Mouse (Mus musculus) layer of hippocampus, adult 9-10 months (tissue): ENCODE data around the gene Fchsd2.

Experiments used
- DNase-seq: peaks from one replicate; pipeline ENCODE4 v3.0.0; 2022; ENCODE audit warnings: low spot score

The Fchsd2 gene

DNA sequence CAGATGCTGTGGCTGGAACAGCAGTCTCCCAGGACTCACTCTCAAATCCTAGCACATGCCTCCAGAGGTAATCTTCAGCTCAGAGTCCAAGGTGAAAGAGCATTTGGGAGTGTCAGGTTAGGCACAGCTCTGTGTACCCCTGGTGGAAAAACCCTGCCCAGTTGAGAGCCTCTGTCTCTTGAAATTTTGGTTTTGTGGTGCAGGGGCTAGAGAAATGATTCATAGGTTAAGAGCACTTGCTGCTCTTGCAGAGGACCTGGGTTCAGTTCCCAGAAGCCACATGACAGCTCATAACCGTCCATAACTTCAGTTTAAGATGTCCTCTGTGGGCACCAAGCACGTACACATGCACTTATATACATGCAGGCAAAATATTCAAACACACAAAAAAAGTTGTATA is 195.2 kb downstream of the Fchsd2 start:
- DNase-seq, result no peak

DNA sequence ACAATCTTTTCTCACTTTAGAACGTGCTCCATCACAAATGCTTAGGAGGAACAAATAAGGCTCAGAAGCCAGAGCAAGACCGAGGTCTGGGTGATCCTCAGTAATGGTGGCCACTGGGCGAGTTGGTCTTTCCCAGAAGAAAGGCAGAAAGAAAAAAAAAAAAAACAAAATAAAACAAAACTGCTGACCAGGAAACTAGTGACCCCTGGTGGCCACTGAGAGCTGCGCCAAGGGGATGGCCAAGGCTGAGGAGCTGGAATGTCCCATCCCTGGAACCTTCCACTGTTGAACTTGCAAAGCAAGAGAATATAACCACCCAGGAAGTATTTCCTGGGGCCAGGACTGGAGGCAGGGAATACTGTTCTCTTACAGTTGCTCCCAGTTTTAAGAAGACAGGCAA is 195.8 kb downstream of the Fchsd2 start:
- no peak for DNase-seq

GRCm38 (mm10) chr7:101290401-101290800 is 197.7 kb downstream of the Fchsd2 start:
- DNase-seq, result no peak

- no peak for DNase-seq
These were observed 198.5 kb downstream of the Fchsd2 start for GRCm38 (mm10) chr7:101291211-101291610.

DNA sequence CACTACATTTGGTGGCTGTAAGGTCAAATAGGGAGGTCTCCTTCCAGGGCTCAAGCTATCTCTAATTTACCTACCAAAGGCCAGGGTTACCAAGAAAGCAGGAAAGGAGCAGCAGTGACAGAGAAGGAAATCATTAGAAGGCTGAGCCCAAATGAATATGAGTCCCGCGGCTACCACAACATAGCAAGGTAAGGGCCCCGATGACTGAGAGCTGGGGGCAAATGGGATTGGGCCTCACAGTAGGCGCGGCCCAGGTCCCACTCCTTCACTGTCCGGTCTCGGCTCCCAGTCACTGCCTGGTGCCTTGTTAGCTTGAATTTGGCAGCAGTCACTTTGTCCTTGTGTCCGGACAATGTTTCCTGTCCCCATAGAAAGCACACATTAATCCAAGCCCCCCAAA is 199.0 kb downstream of the Fchsd2 start:
- no peak for DNase-seq

GRCm38 (mm10) chr7:101292086-101292485 is 199.4 kb downstream of the Fchsd2 start:
- no peak for DNase-seq

DNA sequence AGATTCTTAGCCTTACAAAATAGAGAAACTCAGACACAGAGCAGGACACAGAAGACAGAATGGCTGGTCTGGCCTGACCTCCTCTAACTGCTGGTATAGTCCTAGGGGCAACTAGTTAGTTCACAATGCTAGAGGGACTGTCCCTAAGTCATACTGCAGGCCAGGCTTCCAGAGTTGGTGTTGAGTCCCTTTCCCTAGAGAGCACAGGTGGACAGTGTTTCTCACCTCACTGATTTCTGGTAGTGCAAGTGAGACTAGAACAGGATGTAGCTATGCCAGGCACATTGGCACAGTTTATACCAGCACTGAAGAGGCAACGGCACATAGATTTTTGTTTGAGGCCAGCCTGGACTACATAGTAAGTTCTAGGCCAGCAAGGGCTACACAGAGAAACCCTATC is 200.0 kb downstream of the Fchsd2 start:
- no peak for DNase-seq

GRCm38 (mm10) chr7:101293138-101293537 is 200.5 kb downstream of the Fchsd2 start:
- no peak for DNase-seq

DNA sequence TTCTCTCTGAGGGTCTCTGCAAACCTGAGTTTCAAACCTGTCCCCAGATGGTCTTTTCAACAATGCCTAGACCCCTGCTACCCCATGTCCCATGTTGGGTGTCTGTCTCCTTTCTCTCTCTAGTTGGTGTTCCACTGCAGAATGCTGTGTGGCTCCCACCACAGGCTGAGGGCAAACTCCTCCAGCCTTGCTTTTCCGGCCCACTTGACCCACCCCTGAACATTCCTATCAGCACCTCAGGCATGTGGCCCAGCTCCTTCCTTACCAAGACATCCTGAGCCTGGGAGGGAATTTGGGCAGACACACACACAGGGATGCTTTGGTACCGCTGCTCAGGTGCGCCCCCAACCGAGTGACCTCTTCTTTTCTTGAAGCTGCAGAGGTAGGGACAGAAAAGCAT is 200.9 kb downstream of the Fchsd2 start:
- no peak for DNase-seq

DNA sequence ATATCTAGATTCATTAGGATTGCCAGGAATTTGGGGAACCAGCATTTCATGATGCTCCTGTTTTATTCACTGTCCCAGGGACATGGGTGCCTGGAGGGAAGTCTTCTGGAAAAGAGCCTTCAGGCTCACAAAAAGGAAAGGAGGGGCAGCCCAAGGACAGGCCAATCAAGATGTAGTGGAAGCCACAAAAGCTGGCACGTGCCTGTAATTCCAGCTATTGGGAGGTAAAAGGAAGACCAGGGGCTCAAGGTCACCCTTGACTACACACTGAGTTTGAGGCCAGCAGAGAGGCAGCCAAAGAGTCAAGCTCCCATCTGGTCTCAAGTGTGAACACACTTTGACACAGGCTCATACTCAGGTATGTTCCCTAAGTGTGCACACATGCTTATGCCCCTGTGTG is 202.8 kb downstream of the Fchsd2 start:
- no peak for DNase-seq

GRCm38 (mm10) chr7:101296252-101297022 is 203.8 kb downstream of the Fchsd2 start:
- DNase-seq, result peak; percentile 60

GRCm38 (mm10) chr7:101297023-101297405 is 204.4 kb downstream of the Fchsd2 start:
- no peak for DNase-seq

DNA sequence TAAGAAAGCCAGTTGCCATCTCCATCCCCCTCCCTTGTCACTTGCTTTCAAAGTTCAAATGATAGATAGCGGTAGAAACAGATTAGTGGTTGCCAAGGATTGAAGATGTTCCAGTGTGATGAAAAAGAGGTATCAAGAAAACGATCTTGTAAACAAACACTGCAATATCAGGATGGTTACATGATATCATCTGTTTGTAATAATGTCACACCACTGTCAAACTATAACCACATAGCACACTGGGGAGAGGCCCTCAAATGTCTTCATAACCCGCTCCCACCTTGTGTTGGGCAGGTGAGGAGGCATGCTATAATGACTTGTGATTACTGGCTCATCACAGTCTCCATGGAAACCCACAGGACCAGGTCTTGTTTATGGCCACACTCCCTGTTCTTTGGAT is 205.7 kb downstream of the Fchsd2 start:
- DNase-seq, result no peak

GRCm38 (mm10) chr7:101301361-101301880 is 208.8 kb downstream of the Fchsd2 start:
- DNase-seq, result no peak

DNA sequence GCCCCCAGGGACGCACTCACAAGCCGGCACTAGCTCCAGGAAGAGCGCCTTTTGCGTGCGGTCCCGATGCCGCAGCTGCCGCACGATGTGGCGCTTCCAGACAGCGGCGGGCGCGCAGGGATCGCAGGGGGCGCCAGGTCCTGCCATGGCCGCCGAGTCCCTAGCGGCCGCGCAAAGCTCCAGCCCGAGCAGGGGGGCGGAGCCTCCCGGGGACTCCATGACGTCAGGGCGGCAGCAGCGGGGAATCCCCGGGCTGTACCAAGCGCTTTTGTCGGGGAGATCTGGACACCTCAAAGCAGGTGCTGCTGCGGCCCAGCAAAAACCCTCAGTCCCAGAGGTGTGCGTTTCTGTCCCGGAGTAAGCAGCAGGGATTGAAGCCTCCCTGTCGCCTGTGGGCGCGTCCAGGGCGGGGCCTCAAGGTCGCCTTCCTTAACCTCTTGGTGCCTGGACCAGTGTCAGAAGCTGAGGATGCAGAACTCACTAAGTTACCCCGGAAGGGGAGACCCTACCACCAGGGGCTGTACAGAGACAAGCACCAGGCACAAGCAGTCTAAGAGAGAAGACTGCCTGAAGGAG is 209.3 kb downstream of the Fchsd2 start, which contains the start of gene Atg16l2:
Gene Atg16l2, minus strand, starts transcription at position 371 of the 576 bp plus-strand sequence.
- peak; percentile 67 for DNase-seq

DNA sequence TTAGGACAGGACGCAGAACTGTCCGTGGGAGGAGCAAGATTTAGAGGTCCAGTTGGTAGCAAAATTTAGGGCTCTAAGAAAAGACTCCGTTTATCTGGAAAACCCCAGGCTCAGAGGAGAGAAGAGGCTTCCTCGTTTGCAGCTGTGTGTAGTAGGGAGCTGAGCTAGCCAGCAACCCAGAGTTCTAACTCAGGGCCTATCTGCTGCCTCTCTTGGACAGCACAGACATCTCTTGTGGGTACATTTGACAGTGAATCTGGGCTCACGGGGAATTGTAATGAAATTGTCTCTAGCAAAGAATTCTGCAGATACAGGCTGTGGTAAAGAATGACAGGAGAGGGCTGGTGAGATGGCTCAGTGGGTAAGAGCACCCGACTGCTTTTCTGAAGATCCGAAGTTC is 210.0 kb downstream of the Fchsd2 start:
- DNase-seq, result no peak

DNA sequence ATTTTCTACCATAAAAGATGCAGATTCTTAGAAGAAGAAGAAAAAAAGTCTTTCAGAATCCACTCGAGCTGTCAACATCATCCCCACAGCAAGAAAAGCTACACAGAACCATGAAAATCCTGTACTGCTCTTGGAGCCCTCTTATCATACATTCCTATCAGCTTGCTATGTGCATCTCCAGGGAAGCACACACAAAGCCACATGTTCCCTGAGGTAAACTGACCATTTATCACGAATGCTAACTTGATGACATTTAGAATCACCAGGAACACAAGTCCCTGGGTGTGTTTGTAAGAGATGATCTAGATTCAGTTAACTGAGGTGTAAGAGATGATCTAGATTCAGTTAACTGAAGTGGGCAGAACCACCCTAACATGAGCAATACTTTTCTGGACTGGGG is 214.2 kb downstream of the Fchsd2 start:
- DNase-seq, result no peak

- no peak for DNase-seq
These were observed 217.3 kb downstream of the Fchsd2 start for GRCm38 (mm10) chr7:101309985-101310326.

DNA sequence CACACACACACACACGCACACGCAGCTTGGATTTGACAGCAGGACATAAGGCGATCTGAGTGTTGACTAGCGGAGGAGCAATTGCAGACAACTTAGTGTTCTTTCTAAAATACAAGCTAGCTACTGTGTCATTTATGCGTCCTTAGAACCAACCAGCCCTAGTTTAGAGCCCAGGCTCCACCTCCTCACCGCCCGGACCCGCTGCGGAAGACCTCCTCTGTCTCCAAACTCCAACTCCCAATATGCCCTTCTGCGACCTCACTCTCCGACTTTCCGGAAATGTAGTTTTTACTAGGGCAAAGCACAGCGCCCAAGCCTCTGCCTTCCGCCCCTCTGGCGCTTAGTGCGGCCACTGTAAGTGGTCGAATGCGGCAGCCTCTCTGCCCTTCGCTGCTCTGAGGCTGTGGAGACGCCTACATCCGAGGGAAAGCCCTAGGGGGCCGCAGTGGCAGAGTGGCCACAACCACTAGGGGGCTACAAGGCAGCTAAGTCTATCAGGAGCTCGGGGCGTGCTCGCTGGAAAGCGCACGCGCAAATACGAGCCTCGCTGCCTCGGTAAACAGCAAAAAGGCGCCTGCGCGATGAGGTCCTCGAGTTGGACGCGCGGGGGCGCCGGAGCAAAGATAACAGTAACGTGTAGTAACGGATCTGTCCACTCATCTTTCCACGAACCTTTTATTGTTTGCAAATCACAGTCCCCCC is 217.8 kb downstream of the Fchsd2 start:
- peak; percentile 99 for DNase-seq

DNA sequence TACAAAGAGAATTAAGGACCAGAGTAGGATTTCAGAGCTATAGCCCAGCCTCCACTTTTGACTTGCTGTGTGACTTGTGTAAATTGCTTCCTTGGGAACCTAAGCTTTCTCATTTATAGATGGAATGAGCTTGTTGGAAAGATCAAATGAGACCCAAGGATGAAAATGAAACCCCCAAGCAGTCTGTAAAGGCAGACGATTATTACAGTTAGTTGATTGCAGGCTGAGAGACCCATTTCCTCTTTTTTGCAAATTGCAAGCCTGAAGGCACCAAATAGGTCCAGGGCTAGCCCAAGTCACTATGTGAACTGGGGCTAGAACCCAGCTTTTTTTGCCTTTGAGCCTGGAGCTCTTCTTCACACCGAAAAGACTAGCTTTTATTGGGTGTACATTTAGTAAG is 218.4 kb downstream of the Fchsd2 start:
- no peak for DNase-seq

- DNase-seq, result no peak
These were observed 220.4 kb downstream of the Fchsd2 start for GRCm38 (mm10) chr7:101313033-101313432.

- DNase-seq, result no peak
These were observed 221.7 kb downstream of the Fchsd2 start for GRCm38 (mm10) chr7:101314396-101314795.

GRCm38 (mm10) chr7:101315699-101316098 is 223.0 kb downstream of the Fchsd2 start:
- DNase-seq, result no peak
